Mouse (Mus musculus) kidney, postnatal 36 days (tissue): ENCODE measurements around the gene Plppr3.

Experiments used
- DNase-seq, 2 experiments: peaks; one replicate each; pipeline ENCODE4 v3.0.0; 2021 to 2022; ENCODE audit warnings: mixed read lengths in 2 of 2

Plppr3 gene

GRCm38 (mm10) chr10:79865801-79866295, 8.6 kb downstream of the Plppr3 start:
- peak; percentile 70 to 75 for DNase-seq

- DNase-seq: no peak
Observed at GRCm38 (mm10) chr10:79865189-79865601, 9.2 kb downstream of the Plppr3 start.

GRCm38 (mm10) chr10:79864351-79865188, 9.9 kb downstream of the Plppr3 start:
- DNase-seq: no peak

- DNase-seq: peak in 1 of 2 experiments; percentile 48
Observed at GRCm38 (mm10) chr10:79862925-79863324, 11.5 kb downstream of the Plppr3 start.

- DNase-seq: peak in 1 of 2 experiments; percentile 51
Observed at GRCm38 (mm10) chr10:79862049-79862788, 12.2 kb downstream of the Plppr3 start.

GRCm38 (mm10) chr10:79861230-79862048, 13.0 kb downstream of the Plppr3 start:
- peak; percentile 80 to 85 for DNase-seq

- no peak for DNase-seq
Observed at GRCm38 (mm10) chr10:79860079-79860911, 14.1 kb downstream of the Plppr3 start.

- DNase-seq: peak in 1 of 2 experiments; percentile 31
Observed at GRCm38 (mm10) chr10:79859116-79859515, 15.3 kb downstream of the Plppr3 start.

GRCm38 (mm10) chr10:79858416-79859074, 15.9 kb downstream of the Plppr3 start:
- DNase-seq: peak; percentile 83 to 87

- DNase-seq: no peak
Observed at GRCm38 (mm10) chr10:79857894-79858293, 16.5 kb downstream of the Plppr3 start.

- DNase-seq: peak; percentile 87 to 90
Observed at GRCm38 (mm10) chr10:79857452-79857811, 17.0 kb downstream of the Plppr3 start.

GRCm38 (mm10) chr10:79856704-79857451, 17.6 kb downstream of the Plppr3 start:
- peak in 1 of 2 experiments; percentile 15 for DNase-seq

- DNase-seq: peak in 1 of 2 experiments; percentile 23
Observed at GRCm38 (mm10) chr10:79856280-79856679, 18.2 kb downstream of the Plppr3 start.

- peak; percentile 91 to 96 for DNase-seq
Observed at GRCm38 (mm10) chr10:79855558-79856184, 18.8 kb downstream of the Plppr3 start.

- DNase-seq: peak; percentile 59 to 81
Observed at GRCm38 (mm10) chr10:79854801-79855541, 19.5 kb downstream of the Plppr3 start.

GRCm38 (mm10) chr10:79853860-79854795, 20.3 kb downstream of the Plppr3 start, which contains the start of gene Ptbp1:
Ptbp1 (plus strand) TSS chr10:79854427.
- DNase-seq: peak; percentile 100

- peak; percentile 97 to 99 for DNase-seq
Observed at GRCm38 (mm10) chr10:79853392-79853791, 21.0 kb downstream of the Plppr3 start.

GRCm38 (mm10) chr10:79852827-79853226, 21.6 kb downstream of the Plppr3 start:
- no peak for DNase-seq
